Mouse (Mus musculus) adrenal gland, postnatal 14 days (tissue): ENCODE results near the gene Schip1. TPM values are rescaled to one million over a fixed set of nuclear protein-coding genes. Genes with fewer than 3 reads are reported as not detected.

Experiments
- DNase-seq: peaks from one replicate; pipeline ENCODE4 v3.0.0; 2021; ENCODE audit warnings: mixed read lengths
- total RNA-seq: library from RNA; stranded (reverse); gene quantifications from 2 replicates; pipeline ENCODE4 v1.2.3, GENCODE M21; 2021

The Schip1 gene
- total RNA-seq, 1 experiment from 2014 or later: 15.8 TPM

- no peak for DNase-seq
These were observed 520.6 kb downstream of the Schip1 start for GRCm38 (mm10) chr3:68585213-68585612.

DNA sequence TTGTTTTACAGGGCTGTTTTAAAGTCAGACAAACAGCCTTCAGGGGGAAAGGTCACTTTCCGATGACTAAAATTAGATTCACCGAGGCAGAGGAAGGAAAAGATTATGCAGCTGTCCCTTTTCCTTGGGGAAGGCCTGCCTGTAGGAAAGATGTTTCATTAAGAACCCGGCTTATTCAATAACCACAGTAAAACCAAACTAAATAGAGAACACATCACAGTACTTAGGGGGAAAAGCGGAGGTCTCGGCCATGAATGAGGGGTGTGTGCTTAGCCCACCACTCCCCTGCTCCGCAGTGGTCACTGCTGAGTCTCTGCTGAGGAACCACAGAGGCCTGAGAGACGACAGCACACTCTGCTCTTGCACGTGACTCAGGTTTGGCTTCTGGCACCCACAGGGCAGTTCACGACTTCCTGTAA, 522.1 kb downstream of the Schip1 start:
- no peak for DNase-seq

GRCm38 (mm10) chr3:68587567-68588245, 523.1 kb downstream of the Schip1 start:
- no peak for DNase-seq

DNA sequence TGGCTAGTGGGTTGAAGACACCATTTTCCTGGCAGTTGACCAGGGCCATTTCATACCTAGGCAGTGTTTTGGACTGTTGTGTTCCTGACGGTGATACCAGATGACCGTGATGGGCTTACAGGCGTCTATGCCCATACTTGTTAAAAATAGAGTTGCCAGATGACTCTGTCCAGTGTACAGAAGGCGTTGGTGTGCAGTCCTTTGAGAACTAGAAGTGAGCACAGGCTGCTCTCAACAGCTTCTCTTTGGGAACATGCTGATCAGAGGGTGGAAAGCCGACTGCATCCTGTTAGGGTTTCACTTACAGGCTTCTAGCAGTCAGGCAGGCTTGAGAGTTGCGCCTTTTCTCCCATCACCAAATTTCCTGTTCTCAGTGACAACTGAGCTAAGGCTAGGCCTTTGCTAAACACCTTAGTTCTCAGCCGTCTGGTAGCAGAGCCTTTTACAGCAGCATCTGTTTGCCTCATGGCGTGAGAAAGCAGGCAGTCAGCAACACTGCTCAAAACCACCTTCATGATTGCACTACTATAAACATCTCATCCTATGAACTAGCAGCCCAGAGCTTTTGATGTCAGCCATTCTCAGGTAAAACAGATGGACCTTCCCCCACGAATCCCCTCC, 524.7 kb downstream of the Schip1 start:
- DNase-seq: no peak

- no peak for DNase-seq
These were observed 525.8 kb downstream of the Schip1 start for GRCm38 (mm10) chr3:68590436-68590835.

GRCm38 (mm10) chr3:68592575-68592974, 528.0 kb downstream of the Schip1 start:
- no peak for DNase-seq

- no peak for DNase-seq
These were observed 528.7 kb downstream of the Schip1 start for GRCm38 (mm10) chr3:68593073-68593867.

DNA sequence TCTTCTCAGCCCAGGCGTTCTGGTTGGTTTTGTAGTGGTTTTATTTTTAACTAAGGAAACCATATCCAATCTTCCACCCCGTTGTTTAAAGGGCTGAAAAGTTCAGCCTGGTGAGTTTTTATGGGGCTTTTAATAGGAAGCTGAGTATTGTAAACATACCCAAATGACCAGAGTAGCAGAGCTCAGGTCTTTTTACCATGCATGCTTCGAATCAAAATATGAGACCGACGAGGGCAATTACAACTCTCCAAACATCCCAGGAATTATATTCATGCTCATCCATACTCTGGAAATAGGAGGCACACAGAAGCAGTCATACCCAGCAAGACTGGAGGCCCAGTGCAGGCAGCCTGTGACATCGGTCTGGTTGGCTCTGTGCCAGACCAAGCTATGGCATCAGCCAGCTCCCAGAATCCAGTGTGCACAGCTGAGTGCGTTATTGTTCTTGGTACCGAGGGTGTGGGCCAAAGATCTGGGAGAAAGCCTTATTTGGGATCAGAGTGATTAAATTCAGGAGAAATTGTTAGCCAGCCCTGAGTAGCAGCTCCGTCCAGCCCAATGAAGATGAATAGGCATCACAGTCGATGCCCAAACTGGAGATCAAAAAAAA, 530.8 kb downstream of the Schip1 start:
- no peak for DNase-seq

DNA sequence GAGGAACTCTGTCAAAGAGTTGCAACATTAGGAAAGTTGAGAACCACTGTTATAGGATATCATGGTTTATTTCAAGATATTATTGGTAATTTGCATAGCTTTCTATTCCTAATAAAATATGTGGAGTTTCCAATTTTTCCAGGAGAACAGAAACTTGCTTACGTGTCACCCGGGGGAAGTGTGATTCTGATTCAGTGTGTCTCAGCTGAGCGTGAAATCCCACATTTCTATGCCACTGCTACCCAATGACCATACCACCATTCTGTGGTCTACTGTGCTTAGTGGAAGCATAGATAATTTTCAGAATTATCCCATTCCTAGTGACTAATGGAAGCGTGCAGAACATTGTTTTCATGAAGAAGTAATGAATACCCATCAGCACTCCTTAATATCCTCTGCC, 532.3 kb downstream of the Schip1 start:
- DNase-seq: no peak

DNA sequence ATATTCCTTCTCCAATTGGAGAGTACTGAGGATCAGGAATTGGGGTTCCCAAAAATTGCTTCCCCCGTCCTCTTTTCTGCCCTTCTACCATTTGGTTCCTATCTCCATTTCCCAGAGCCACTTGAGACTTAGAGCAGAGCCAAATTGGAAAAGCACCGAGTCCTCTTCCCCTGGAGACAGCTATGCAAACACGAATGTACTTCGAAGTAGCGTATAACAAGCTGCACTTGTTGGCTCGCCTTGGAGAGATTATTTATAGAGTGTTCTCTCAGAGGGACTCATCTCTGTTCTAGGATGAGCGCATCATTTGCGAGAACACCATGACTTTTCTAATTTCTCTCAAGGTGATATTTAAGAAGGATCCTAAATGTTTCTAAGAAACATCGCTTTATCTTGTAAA, 538.3 kb downstream of the Schip1 start:
- no peak for DNase-seq

GRCm38 (mm10) chr3:68604467-68604866, 539.9 kb downstream of the Schip1 start:
- no peak for DNase-seq

GRCm38 (mm10) chr3:68604962-68605361, 540.4 kb downstream of the Schip1 start:
- DNase-seq: no peak

DNA sequence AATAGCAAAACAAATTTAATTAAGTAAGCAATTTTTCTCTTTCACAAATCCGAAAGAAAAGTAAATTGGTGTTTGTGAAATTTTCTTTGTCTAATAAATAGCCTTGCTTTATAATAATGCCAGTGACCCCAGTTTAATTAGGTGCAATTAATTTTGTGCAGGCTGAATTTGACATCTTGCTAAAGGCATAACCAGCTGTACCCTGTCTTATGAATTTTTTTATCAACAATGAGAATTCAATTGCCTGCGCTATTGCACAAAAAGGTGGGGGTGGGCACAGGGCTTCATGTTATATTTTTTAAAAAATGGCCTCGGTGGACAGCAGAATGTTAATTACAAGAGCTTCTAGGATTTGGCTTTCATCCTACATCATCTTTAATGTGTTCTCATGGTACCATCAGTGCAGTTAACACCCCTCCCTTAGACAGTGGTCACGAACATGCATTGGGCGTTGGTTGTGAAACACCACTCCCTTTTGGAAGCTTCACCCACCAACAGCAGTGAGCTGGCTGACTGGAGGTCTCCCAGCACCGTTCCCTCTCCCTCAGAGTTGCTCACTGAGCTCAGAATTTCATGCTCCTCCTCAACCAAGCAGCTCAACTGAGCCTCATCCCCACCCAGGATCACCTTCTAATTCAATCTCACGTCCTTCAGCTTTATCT, 541.5 kb downstream of the Schip1 start:
- DNase-seq: no peak

GRCm38 (mm10) chr3:68606730-68607129, 542.1 kb downstream of the Schip1 start:
- no peak for DNase-seq

- DNase-seq: no peak
These were observed 542.7 kb downstream of the Schip1 start for GRCm38 (mm10) chr3:68607336-68607735.

DNA sequence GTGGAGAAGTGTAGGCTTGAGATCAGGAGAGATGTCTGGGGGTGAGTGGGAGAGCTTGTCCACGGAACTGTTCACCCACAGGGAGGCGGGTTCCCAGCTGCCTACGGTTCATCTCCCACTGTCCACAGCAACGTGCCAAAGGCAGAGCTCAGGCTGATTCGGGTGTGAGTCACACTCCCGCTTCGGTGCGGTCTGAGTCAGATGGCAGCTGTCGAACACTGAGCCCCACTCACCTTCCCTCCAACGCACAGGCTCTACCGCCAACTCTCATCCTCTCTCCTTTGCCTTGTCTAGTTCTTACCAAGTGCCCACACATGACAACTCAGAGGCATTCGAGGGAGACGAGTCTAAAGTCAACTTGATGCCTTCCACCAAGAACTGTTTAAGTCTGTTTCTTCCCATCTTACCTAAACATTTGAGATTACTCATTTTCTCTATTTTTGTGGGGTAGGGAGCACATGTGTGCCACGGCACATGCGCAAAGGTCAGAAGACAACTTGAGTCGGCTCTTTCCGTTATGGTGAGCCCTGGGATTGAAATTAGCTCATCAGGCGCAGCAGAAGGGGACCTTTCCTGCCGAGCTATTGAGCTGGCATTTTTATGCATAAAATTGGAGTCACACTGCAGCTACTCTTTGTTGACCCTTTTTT, 544.4 kb downstream of the Schip1 start:
- DNase-seq: peak; percentile 51

DNA sequence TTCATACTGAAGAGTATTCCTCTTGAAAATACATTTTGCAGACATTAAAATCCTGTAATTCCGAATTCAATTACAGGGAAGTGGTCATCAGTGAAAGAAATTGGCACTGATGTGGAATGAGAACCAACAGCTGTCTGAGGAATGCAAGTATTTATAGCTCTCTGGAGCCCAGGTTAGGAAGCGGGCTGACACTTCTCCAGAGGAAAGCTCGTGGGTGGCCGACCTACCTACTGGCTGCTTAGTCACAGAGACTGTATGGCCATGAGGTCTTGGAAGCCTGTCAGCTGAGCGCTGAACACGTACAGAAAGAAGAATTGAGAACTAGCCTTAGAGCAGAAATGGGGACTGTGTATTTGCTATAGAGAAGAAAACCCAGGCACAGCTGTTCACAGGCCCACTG, 545.4 kb downstream of the Schip1 start:
- DNase-seq: no peak

DNA sequence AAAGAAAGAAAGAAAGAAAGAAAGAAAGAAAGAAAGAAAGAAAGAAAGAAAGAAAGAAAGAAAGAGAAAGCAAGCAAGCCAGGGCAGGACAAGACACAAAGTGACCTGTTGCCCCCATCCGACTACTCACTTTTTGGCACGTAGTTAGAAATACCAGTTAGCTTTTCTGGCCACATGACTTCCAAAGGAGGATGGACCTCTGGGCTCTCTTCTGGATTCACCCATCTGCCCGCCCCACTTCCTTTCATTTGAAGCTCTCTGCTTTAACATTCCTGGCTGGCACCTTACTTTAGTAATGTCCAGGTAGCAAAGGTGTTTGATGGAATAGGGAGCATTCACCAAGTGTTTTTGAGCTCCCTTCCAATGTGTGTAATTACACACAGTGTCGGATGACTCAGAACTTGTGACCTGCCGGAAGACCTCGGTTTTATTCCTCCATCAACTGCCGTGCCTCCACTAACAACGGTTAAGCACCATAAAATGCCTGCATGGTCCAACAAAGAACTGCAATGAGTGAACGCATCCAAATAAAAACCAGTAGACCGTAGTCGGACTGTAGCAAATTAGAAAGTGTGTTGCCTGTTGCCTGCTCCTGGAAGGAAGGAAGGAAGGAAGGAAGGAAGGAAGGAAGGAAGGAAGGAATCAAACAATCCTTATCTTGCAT, 546.1 kb downstream of the Schip1 start:
- DNase-seq: no peak

- DNase-seq: peak; percentile 19
These were observed 550.6 kb downstream of the Schip1 start for GRCm38 (mm10) chr3:68615042-68615810.

DNA sequence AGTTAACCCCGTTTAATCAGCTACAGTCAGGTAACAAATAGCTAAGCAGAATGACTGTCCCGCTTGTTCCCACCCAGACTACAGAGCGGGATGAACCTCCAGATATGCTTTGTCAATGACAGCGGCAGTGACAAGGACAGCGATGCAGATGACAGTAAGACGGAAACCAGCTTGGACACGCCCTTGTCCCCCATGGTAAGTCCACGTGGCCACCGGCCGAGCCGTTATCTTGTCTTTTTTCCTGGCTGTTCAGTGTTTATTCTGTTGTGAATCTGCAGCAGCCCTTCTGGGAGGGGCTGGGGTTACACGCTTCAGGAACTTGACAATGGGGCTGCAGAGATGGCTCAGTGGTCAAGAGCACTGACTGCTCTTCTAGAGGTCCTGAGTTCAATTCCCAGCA, 551.8 kb downstream of the Schip1 start:
- DNase-seq: no peak
